Mouse (Mus musculus): ENCODE results near the gene Rasgrp2.

Rasgrp2 gene

GRCm38 (mm10) chr19:6399285-6400095, at the start of gene Rasgrp2:
Gene Rasgrp2, plus strand, starts transcription at chr19:6399340.
- DNase-seq = peak; percentile 40 to 55

DNA sequence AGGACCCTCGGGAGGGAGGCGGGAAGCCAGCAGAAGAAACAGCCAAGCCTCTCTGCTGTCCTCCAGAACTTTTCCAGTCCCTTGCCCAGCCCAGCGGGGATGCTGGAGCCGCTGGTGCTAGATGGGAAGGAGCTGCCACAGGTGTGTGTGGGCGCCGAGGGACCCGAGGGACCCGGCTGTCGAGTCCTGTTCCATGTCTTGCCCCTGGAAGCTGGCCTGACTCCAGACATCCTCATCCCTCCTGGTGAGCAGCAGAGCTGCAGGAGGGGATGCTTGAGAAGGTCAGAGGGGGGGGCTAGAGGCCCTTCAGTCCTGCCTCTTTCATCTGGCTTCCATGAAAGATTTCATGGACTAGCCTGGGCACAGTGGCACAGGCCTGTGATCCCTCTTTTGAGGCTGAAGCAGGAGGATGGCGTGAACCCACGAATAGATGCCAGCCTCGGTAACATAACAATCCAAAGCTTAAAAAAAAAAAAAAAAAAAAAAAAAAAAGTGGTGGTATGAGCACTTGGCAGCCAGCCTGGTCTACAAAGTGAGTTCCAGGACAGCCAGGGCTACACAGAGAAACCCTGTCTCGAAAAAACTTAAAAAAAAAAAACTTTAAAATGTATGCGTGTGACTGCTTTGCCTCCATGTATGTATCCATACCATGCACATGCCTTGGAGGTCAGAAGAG, 47.6 kb upstream of the Rasgrp2 start:
- no peak for DNase-seq

GRCm38 (mm10) chr19:6352107-6352505, 47.0 kb upstream of the Rasgrp2 start:
- no peak for DNase-seq

- no peak for DNase-seq
These were observed 45.1 kb upstream of the Rasgrp2 start for GRCm38 (mm10) chr19:6354030-6354429.

GRCm38 (mm10) chr19:6361291-6361690, 37.8 kb upstream of the Rasgrp2 start:
- DNase-seq = no peak

DNA sequence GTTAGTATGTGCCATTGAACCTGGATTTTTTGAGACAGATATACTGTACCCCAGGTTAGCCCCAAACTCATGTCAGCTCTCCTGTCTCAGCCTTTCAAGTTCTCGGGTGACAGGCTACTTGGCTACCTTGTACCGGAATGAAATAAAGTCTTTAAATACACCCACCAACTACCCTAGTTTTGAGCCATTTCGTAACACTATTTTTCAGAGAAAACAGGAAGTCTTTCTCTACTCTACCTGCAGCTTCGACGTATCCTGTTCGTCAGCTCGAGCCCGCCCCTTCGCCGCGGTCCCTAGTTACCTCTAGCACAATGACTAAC, 36.1 kb upstream of the Rasgrp2 start:
- no peak for DNase-seq

GRCm38 (mm10) chr19:6363411-6364240, 35.5 kb upstream of the Rasgrp2 start, which contains the start of gene Sf1:
Gene Sf1, plus strand, starts transcription at chr19:6363690.
- peak; percentile 100 for DNase-seq

DNA sequence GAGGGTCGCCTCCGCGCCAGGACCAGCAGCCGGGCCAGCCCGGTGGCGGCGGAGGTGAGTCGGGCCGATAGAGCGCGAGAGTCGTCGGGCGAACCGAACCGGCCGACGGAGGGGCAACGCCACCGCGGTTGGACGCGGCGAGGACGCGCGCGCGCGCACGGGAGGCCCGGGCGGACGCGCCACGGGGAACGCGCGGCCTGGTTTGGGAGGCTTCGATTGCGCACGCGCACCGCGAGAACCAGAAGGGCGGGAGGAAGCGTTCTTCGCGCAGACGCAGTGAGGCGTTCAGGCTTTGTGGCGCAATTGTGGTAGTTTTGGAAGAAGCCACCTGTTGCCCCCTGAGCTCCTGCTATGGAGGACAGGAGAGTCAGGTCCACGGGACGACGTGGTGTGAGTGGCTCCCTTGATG, 34.8 kb upstream of the Rasgrp2 start:
- DNase-seq = peak; percentile 87 to 90

DNA sequence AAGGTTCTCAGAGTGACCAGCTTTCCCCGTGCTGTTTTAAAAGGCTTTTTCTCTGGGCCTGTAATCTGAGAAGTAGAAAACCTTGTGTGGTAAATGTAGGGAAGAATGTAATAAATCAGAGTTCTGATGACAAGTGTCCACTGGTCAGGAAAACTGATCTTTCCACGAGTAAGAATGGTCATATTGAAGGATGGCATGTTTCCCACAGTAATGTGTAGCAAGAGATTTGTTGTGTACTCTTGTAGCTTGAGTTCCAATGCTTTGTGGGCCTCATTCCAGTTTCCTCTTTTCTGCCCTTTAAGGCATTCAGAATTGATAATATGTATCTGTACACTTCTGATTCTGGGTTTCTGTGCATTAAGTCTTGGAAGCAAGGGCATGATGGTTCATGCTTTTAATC, 34.3 kb upstream of the Rasgrp2 start:
- no peak for DNase-seq

DNA sequence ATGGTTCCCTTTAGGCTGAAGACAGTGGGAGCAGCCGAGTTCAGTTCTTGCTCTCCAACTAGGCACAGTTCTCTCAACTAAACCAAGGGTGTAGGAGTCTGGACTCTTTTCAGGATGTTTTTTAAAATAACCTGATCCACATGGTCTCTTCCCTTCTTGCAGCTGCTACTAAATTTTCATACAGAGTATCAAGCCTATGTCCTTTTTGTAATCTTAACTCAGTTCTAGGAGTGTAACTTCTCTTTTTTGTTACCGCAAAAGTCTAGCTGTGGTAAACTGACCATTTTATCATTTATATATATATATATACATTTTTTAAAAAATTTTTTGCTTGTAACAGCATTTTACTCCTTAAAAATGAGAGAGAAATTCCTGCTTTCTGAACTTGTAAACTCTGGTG, 29.0 kb upstream of the Rasgrp2 start:
- no peak for DNase-seq

- no peak for DNase-seq
These were observed 26.7 kb upstream of the Rasgrp2 start for GRCm38 (mm10) chr19:6372433-6372832.

DNA sequence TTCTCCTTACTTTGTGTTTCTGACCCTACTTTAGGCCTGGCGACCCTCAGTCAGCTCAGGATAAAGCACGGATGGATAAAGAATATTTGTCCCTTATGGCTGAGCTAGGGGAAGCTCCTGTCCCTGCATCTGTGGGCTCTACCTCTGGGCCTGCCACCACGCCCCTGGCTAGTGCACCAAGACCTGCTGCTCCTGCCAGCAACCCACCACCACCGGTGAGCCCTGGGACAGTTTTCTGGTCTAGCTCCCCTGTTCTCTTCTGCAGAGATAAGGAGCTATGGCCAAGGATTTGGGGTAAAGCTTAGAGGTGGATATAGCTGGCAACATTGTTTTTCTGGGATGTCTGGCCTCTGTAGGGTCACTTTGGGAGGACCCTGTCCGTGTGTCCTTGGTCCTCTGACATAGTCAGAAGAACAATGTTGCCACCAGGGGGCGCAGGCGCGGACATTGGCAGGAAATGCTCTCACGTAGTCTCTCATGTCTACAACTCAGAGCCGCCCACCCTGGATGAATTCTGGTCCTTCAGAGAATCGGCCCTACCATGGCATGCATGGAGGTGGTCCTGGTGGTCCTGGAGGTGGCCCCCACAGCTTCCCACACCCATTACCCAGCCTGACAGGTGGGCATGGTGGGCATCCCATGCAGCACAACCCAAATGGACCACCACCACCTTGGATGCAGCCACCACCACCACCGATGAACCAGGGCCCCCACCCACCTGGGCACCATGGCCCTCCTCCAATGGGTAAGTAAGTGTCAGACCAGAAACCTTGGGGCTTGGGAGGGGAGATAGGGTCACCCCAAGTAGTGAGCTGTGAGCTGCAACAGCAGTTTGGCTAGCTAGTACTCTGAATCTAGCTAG, 25.4 kb upstream of the Rasgrp2 start:
- peak; percentile 40 to 78 for DNase-seq

- DNase-seq = no peak
These were observed 24.6 kb upstream of the Rasgrp2 start for GRCm38 (mm10) chr19:6374571-6374970.

- DNase-seq = no peak
These were observed 23.5 kb upstream of the Rasgrp2 start for GRCm38 (mm10) chr19:6375423-6376254.

DNA sequence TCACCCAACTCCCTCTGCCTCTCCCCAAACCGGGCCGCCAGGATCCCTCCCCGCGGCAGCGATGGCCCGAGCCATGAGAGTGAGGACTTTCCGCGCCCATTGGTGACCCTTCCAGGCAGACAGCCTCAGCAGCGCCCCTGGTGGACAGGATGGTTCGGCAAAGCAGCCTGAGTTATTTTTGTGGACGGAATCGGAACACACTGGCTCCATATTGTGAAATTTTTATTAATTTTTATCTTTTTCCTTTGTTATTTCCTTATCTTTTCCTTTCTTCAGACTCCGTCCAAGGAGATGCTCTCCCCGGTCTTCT, 22.9 kb upstream of the Rasgrp2 start:
- DNase-seq = peak in 1 of 2 experiments; percentile 53

DNA sequence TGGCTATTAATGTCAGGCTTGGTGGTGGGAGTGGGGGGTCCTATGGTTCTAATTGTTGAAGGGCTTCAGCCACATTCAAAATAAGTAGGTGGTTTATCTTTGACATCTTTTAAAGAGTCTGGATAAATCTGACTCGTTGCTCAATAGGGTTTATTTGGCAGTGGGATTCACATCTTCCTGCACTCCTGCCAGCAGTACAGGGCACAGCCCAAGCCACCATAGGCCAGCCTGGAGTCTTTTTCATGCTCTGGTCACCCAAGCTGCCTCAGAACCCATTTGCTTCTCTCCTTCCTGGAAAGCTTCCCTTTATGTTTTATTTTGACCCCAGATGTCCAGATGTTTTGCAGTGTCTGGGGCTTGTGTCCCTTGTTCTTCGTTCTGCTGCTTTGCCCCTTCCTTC, 22.5 kb upstream of the Rasgrp2 start:
- no peak for DNase-seq

GRCm38 (mm10) chr19:6377327-6378040, 21.7 kb upstream of the Rasgrp2 start:
- DNase-seq = no peak

GRCm38 (mm10) chr19:6380411-6381166, 18.6 kb upstream of the Rasgrp2 start:
- no peak for DNase-seq

GRCm38 (mm10) chr19:6381238-6381637, 17.9 kb upstream of the Rasgrp2 start:
- DNase-seq = no peak

GRCm38 (mm10) chr19:6382323-6382924, 16.7 kb upstream of the Rasgrp2 start:
- no peak for DNase-seq

Measured in kidney, adult 8-10 months (tissue).